Mouse (Mus musculus): ENCODE data around the gene Ccdc149. TPM values are rescaled to one million over a fixed set of nuclear protein-coding genes. Genes with fewer than 3 reads are reported as not detected.

The Ccdc149 gene
- polyA plus RNA-seq (2016; fragmentation: Nextera tagmentation; extraction: Ambion mirVana), result 2.3 and 2.5 TPM in 2 replicates

- Histone ChIP-seq H3K4me3 (peak within 1 kb of the TSS; percentile 81), H3K4me1 (replicated peaks) (peaks cover 20% of the 10 kb centered on the region), H3K9me3 (no peaks in the 10 kb centered on the region), H3K36me3 (no peaks in the 10 kb centered on the region), H3K27ac (peak within 1 kb of the TSS; percentile 91), H3K27me3 (ENCODE audit: insufficient read depth, poor library complexity, severe bottlenecking) (peaks cover 28% of the 10 kb centered on the region)
- DNase-seq (ENCODE audit: low spot score), result peak; percentile 67
- WGBS, result 1% methylated on average over 65 of the region's 65 CpGs
Observed at GRCm38 (mm10) chr5:52470991-52471801, at the start of gene Ccdc149. Gene Ccdc149 (minus strand): TSS chr5:52471521.

GRCm38 (mm10) chr5:52519921-52520320 is 48.6 kb upstream of the Ccdc149 start:
- 82% methylated on average over 2 of the region's 2 CpGs for WGBS
- H3K36me3 ChIP-seq, result no peaks in the 10 kb centered on the region
- DNase-seq (ENCODE audit: low spot score), result no peak
- peaks cover 6% of the 10 kb centered on the region; the same call in 1 of the 2 replicates for H3K4me1 ChIP-seq (replicated peaks)
- H3K4me3 ChIP-seq, result no peak overlapping the region
- peaks cover 16% of the 10 kb centered on the region for H3K27me3 ChIP-seq (ENCODE audit: insufficient read depth, poor library complexity, severe bottlenecking)
- no peaks in the 10 kb centered on the region for H3K9me3 ChIP-seq
- no peak overlapping the region for H3K27ac ChIP-seq

DNA sequence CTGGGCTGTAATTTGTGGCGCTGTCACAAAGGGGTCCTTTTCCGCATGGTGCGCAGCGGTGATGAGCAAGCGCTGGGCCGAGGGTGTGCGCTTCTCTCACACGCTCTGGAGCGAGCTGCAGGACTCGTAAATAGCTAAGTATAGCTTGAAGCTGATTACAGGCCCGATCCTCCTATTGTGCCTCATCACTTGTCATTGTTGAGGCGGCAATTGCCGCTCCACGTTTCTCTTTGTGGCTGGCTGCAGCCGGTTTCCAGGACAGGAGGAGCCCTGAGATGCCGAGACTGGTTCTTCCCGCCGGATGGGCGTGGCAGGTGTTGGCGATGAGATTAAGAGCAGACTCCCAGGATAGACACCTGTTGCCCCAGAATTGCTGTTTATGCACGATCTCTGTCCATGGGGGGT is 44.8 kb upstream of the Ccdc149 start:
- Histone ChIP-seq H3K27me3 (ENCODE audit: insufficient read depth, poor library complexity, severe bottlenecking) (peaks cover 19% of the 10 kb centered on the region), H3K4me1 (replicated peaks) (peaks cover 6% of the 10 kb centered on the region; the same call in 1 of the 2 replicates), H3K27ac (peak overlapping the region; percentile 71), H3K36me3 (no peaks in the 10 kb centered on the region), H3K9me3 (no peaks in the 10 kb centered on the region), H3K4me3 (peak overlapping the region; percentile 47)
- WGBS, result 15% methylated on average over 21 of the region's 21 CpGs
- peak; percentile 53 for DNase-seq (ENCODE audit: low spot score)

- WGBS, result 27% methylated on average over 22 of the region's 22 CpGs
- Histone ChIP-seq H3K27me3 (ENCODE audit: insufficient read depth, poor library complexity, severe bottlenecking) (peaks cover 19% of the 10 kb centered on the region), H3K9me3 (no peaks in the 10 kb centered on the region), H3K27ac (peak overlapping the region; percentile 71; the same call in 1 of the 2 replicates), H3K36me3 (no peaks in the 10 kb centered on the region), H3K4me1 (replicated peaks) (peaks cover 6% of the 10 kb centered on the region; the same call in 1 of the 2 replicates), H3K4me3 (peak overlapping the region; percentile 47)
- DNase-seq (ENCODE audit: low spot score), result peak; percentile 75
Observed at GRCm38 (mm10) chr5:52515246-52516021, 44.1 kb upstream of the Ccdc149 start.

- Histone ChIP-seq H3K9me3 (no peaks in the 10 kb centered on the region), H3K4me1 (replicated peaks) (peaks cover 3% of the 10 kb centered on the region; the same call in 1 of the 2 replicates), H3K27ac (no peak overlapping the region), H3K27me3 (ENCODE audit: insufficient read depth, poor library complexity, severe bottlenecking) (peaks cover 4% of the 10 kb centered on the region; the same call in 1 of the 2 replicates), H3K36me3 (no peaks in the 10 kb centered on the region), H3K4me3 (no peak overlapping the region)
- no peak for DNase-seq (ENCODE audit: low spot score)
- 80% methylated on average over 3 of the region's 3 CpGs for WGBS
Observed at GRCm38 (mm10) chr5:52511089-52511488, 39.8 kb upstream of the Ccdc149 start.

GRCm38 (mm10) chr5:52509416-52509815 is 38.1 kb upstream of the Ccdc149 start:
- no peaks in the 10 kb centered on the region for H3K9me3 ChIP-seq
- H3K4me3 ChIP-seq, result no peak overlapping the region
- H3K27me3 ChIP-seq (ENCODE audit: insufficient read depth, poor library complexity, severe bottlenecking), result 0 out of 2 replicates have a peak, but pooled peaks cover under 1% of the 10 kb centered on the region
- H3K27ac ChIP-seq, result no peak overlapping the region
- WGBS, result 86% methylated on average over 6 of the region's 6 CpGs
- DNase-seq (ENCODE audit: low spot score), result no peak
- H3K4me1 ChIP-seq (replicated peaks), result no peaks in the 10 kb centered on the region
- no peaks in the 10 kb centered on the region for H3K36me3 ChIP-seq

DNA sequence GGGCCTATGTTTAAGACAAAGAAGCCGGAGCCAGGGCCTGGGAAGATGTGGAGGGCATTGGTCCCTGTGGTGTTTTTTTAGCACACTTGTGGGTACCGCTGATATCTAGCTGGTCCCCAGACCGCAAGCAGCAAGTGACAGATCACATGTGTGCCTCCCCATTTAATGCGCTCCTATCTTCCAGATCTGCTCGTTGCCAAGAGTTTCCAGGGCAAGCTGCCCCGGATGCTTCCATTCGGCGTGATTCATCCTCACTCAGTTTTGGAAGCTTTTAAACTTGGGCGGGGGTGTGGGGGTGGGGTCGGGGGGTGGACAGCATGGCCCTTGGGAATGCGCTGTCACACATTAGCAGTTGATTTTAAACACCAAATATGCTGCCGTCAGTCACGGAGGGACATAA is 33.3 kb upstream of the Ccdc149 start:
- H3K27ac ChIP-seq, result no peak overlapping the region
- H3K27me3 ChIP-seq (ENCODE audit: insufficient read depth, poor library complexity, severe bottlenecking), result no peaks in the 10 kb centered on the region
- DNase-seq (ENCODE audit: low spot score), result no peak
- H3K4me1 ChIP-seq (replicated peaks), result no peaks in the 10 kb centered on the region
- no peak overlapping the region for H3K4me3 ChIP-seq
- WGBS, result 91% methylated on average over 13 of the region's 13 CpGs
- no peaks in the 10 kb centered on the region for H3K9me3 ChIP-seq
- H3K36me3 ChIP-seq, result no peaks in the 10 kb centered on the region

- 93% methylated on average over 11 of the region's 11 CpGs for WGBS
- H3K27me3 ChIP-seq (ENCODE audit: insufficient read depth, poor library complexity, severe bottlenecking), result no peaks in the 10 kb centered on the region
- H3K27ac ChIP-seq, result no peak overlapping the region
- no peaks in the 10 kb centered on the region for H3K9me3 ChIP-seq
- H3K4me3 ChIP-seq, result no peak overlapping the region
- DNase-seq (ENCODE audit: low spot score), result no peak
- no peaks in the 10 kb centered on the region for H3K4me1 ChIP-seq (replicated peaks)
- no peaks in the 10 kb centered on the region for H3K36me3 ChIP-seq
Observed at GRCm38 (mm10) chr5:52504148-52504547, 32.8 kb upstream of the Ccdc149 start.

GRCm38 (mm10) chr5:52495671-52496070 is 24.4 kb upstream of the Ccdc149 start:
- Histone ChIP-seq H3K9me3 (no peaks in the 10 kb centered on the region), H3K4me1 (replicated peaks) (no peaks in the 10 kb centered on the region), H3K27ac (no peak overlapping the region), H3K4me3 (no peak overlapping the region), H3K36me3 (no peaks in the 10 kb centered on the region), H3K27me3 (ENCODE audit: insufficient read depth, poor library complexity, severe bottlenecking) (no peaks in the 10 kb centered on the region)
- 80% methylated on average over 14 of the region's 14 CpGs for WGBS
- no peak for DNase-seq (ENCODE audit: low spot score)

DNA sequence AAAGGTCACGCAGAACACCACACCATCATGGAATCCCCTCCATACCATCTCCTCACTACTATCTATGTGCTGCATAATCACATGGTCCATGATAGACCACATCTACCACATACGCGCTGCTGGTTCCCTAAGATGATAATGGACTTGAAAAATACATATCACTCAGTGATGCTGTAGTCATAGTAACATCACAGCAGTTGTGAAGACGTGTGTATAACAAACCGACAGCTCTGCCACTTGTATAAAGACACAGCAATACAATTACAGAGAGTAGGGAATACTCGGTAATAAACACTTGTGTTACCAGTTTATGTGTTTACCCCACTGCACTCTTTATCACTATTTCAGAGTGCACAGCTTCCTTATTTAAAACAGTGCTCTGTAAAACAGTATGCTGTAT is 20.2 kb upstream of the Ccdc149 start:
- no peak overlapping the region for H3K4me3 ChIP-seq

DNA sequence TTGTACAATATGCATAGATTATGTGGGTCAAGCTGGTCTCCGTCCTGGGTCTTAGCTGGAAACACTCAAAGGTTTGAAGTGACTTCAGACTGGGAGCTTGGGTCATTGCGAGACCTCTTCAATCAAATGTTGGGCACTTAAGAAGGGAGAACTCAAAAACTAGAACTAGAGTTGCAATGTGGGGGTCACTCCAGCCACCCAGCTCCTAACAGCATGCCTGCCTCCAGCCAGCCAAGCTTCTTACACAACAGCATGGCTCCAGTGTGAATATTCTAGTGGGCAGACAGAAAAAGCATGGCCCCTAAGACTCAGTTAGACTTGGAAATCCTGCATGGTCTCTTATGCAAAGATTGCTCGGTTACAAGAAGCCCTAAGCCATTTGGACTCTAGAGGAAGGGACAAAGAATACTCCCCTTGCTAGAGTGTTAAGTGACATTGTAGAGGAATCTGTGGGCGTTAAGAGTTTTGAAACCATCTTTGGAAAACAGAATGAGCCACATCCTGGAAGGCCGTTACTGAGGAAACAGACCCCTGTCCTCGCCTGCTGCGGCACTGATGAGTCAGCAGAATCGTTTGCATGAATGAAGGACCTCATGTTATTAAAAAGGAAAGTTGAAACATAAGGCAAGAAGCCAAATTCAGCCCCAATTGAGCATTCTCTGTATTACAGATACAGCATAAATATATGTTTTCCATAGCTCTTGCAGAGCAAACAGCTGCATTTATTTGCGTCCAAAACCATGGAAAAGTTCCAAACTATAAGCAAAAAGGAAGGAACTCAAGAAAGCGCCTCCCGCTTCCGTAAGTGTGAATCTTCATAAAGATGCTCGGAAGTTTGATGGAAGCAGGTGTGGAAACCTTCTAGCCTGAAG is 16.5 kb upstream of the Ccdc149 start:
- no peak overlapping the region for H3K4me3 ChIP-seq
- H3K4me1 ChIP-seq (replicated peaks), result no peaks in the 10 kb centered on the region
- no peaks in the 10 kb centered on the region for H3K27me3 ChIP-seq (ENCODE audit: insufficient read depth, poor library complexity, severe bottlenecking)
- H3K27ac ChIP-seq, result no peak overlapping the region
- H3K9me3 ChIP-seq, result no peaks in the 10 kb centered on the region
- whole genome bisulfite sequencing, result 88% methylated on average over 13 of the region's 13 CpGs
- DNase-seq (ENCODE audit: low spot score), result no peak
- H3K36me3 ChIP-seq, result no peaks in the 10 kb centered on the region

More for the DNA sequence above, 20.2 kb upstream of the Ccdc149 start:
- Histone ChIP-seq H3K9me3 (no peaks in the 10 kb centered on the region), H3K27me3 (ENCODE audit: insufficient read depth, poor library complexity, severe bottlenecking) (no peaks in the 10 kb centered on the region), H3K27ac (no peak overlapping the region), H3K4me1 (replicated peaks) (no peaks in the 10 kb centered on the region), H3K36me3 (no peaks in the 10 kb centered on the region)
- 92% methylated on average over 6 of the region's 6 CpGs for WGBS
- DNase-seq (ENCODE audit: low spot score), result no peak

DNA sequence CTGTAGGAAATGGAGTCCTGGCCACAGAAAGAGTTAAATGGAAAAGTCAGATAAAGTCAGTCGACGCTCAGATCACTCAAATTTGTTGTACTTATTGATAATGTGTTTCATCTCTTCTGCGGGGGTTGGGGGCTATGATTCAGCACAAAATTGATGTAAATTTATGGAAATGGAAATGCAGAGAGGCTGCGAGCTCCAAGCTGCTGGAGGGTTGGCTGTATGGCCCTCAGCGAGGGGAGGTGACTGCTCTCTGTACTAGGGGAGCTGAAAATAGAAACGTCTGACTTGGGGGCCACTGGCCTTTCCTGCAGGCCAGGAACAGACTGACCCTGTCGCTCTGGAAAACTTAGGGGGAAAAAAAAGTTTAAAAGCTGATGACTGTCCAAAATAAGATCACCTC is 5.5 kb upstream of the Ccdc149 start:
- Histone ChIP-seq H3K27ac (peak overlapping the region; percentile 84), H3K27me3 (ENCODE audit: insufficient read depth, poor library complexity, severe bottlenecking) (peaks cover 14% of the 10 kb centered on the region; the same call in 1 of the 2 replicates), H3K4me1 (replicated peaks) (peaks cover 20% of the 10 kb centered on the region), H3K9me3 (peaks cover 12% of the 10 kb centered on the region), H3K4me3 (peak overlapping the region; percentile 58), H3K36me3 (no peaks in the 10 kb centered on the region)
- DNase-seq (ENCODE audit: low spot score), result no peak
- WGBS, result 7% methylated on average over 7 of the region's 7 CpGs

All from hindbrain, embryonic 10.5 days (tissue).